Mouse (Mus musculus) cerebellum, adult 2 months (tissue): Measurements from ENCODE around the gene Snd1.

Experiments used
- CTCF ChIP-seq: fragments of 200-500 bp; IDR thresholded peaks from 2 replicates; pipeline ENCODE4 v1.5.1; 2011; ENCODE audit warnings: low read depth, mild to moderate bottlenecking, control low read depth, low read length, moderate library complexity, borderline replicate concordance; ENCODE audit not compliant: insufficient read depth
- POLR2A ChIP-seq: fragments of 200-500 bp; IDR thresholded peaks from 2 replicates; pipeline ENCODE4 v1.6.1; 2011; ENCODE audit warnings: low read length, control low read depth, borderline replicate concordance; ENCODE audit not compliant: insufficient read depth

DNA sequence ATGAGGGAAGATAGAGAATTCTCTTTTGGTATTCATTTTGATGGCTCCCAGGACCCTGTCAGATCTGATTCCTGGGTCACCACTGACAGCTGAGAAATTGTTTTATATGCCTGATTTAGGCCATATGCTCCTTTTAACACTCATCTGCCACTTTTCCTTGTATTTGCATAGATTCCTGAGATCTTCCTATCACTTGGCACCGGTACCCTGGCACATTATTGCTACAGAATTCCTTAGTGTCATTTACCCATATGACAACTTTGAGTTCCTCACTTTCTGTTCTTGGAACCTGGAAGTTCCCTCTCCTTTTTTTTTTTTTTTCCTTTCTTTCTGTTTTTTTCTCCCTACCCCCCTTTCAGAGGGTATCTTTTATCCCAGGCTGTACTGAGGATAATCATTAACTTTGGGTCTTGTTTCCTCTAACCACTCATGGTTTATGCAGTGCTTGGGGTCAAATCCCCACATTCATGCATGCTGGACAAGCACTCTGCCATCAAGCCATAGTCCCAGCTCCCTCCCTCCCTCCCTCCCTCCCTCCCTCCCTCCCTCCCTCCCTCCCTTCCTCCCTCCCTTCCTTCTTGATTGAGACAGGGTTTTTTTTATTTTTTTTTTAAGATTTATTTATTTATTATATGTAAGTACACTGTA, 13.4 kb downstream of the Snd1 start:
- TF ChIP-seq CTCF (no peak), POLR2A (no peak)
